Mouse (Mus musculus) kidney, adult 18-20 months (tissue): ENCODE results near the gene Efcab11.

Experiments
- DNase-seq: peaks from one replicate; pipeline ENCODE4 v3.0.0; 2021

The Efcab11 gene

DNA sequence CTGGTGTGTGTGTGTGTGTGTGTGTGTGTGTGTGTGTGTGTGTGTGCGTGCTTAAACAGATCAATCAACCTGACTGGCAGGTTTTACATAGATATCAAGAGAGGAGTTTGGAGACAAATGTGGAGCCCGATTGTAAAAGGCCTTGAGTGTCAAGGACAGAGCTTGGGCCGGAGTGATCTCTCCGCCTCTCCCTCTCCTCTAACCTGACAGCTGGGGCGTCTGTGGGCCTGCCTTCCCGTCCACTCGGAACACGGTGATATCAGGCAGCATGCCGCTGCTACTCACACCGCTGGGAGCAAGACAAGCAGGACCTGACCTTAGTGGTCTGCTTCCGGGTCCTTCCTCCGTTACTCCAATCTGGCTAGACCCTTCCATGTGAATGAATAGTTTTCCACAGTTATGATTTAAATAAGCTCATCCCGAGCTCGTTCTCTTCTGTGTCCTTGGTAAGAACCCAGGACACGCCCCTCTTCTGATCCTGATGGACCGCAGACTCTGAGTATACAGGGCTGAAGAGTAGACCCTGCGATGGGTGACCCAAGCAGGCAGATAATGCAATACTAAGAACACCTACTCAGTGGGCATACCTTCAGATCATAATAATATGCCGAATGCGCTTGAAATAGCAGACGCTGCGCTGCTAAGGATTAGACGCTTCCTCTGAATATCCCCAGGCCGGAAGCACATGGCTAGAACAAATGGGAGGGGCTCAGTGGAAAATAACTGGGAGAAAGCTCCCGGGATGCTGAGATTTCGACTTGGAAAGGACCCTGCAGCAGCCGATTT, 214.1 kb downstream of the Efcab11 start:
- peak; percentile 5 for DNase-seq

GRCm38 (mm10) chr12:99654991-99655880, 229.0 kb downstream of the Efcab11 start:
- no peak for DNase-seq

GRCm38 (mm10) chr12:99652459-99652858, 231.8 kb downstream of the Efcab11 start:
- DNase-seq = no peak

- DNase-seq = no peak
Measured at GRCm38 (mm10) chr12:99649732-99650131, 234.5 kb downstream of the Efcab11 start.

GRCm38 (mm10) chr12:99648781-99649180, 235.5 kb downstream of the Efcab11 start:
- DNase-seq = no peak

DNA sequence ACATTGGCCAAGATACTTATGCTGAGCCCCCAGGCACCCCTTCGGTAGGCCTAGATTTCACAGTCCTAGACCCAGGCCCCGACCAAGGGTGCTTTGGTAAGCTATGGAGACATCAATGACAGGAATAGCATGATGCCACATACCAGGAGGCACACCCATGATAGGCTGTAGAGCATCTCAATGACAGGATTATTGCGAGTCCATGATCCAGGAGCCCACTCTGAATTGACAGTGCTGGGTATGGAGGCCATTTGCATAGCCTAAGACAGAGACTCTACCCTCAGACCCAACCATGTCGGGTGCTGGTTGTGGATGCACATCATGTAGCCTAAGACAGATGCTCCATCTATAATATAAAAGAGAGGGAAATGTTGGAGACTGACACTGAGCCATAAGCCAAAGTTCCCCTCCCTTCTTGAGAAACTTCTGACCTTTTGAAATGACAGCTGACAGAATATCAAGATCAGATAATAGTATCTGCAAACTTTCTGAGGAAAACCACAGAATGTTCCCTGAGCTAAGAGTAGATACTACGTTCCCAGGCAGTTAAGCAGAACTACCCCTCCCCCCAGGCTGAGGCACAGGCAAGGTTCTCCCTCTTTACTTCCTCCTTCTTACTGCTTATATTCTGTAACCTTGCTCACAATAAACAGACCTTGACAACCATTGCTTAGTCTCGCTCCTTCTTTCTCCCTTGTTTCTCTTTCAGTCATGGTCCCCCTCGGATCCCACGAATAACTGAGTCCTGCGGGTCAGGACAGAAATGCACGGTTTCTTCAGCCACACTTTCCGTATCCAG, 237.5 kb downstream of the Efcab11 start:
- no peak for DNase-seq

DNA sequence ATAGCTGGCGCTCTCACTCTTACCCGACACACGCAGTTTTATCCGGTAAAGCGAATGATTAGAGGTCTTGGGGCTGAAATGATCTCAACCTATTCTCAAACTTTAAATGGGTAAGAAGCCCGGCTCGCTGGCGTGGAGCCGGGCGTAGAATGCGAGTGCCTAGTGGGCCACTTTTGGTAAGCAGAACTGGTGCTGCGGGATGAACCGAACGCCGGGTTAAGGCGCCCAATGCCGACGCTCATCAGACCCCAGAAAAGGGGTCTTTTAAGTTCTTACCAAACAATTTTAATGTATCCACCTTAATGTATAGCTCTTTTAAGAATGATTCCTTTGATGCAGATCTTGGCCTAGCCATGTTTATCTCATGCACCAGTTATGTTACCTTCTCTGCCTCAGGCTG, 238.8 kb downstream of the Efcab11 start:
- peak; percentile 80 for DNase-seq

DNA sequence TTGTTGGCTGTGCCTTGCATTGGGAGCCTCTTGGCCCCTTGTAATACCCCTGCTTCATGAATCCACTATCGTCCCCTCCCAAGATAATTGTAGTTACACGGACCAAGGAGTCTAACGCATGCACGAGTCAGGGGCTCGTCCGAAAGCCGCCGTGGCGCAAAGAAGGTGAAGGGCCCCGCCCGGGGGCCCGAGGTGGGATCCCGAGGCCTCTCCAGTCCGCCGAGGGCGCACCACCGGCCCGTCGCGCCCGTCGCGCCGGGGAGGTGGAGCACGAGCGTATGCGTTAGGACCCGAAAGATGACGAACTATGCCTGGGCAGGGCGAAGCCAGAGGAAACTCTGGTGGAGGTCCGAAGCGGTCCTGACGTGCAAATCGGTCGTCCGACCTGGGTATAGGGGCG, 239.3 kb downstream of the Efcab11 start:
- DNase-seq = no peak
